Mouse (Mus musculus): ENCODE data around the gene 1700010I14Rik.

- TF ChIP-seq CTCF (conservative IDR thresholded peaks at IDR 0.05; ENCODE audit: low read length) (peak; percentile 93), NANOG (IDR thresholded peaks at IDR 0.05; ENCODE audit: borderline replicate concordance, low read length) (no peak)
These were observed 43.4 kb downstream of the 1700010I14Rik start for GRCm38 (mm10) chr17:9031241-9032141.

Measured in E14TG2a.4 (cell line).